Mouse (Mus musculus) left cerebral cortex, adult 8-10 months (tissue): ENCODE results near the gene Fam89b. TPM values are rescaled to one million over a fixed set of nuclear protein-coding genes. Genes with fewer than 3 reads are reported as not detected.

Experiments
- DNase-seq, 2 experiments: peaks; one replicate each; pipeline ENCODE4 v3.0.0; 2022; ENCODE audit warnings: low spot score in 2 of 2
- total RNA-seq, 4 experiments: library from RNA; stranded (reverse); gene quantifications; 2 replicates each; pipeline ENCODE4 v1.2.4; 2022

Gene Fam89b
- total RNA-seq, 4 experiments from 2014 or later: 24.9 to 30.9 (median 26.1) TPM

GRCm38 (mm10) chr19:5740320-5741317 is 11.2 kb upstream of the Fam89b start, which contains the start of gene Ltbp3:
Gene Ltbp3 (plus strand): TSS chr19:5740904.
- DNase-seq: no peak

GRCm38 (mm10) chr19:5739446-5739845 is 10.0 kb upstream of the Fam89b start:
- DNase-seq: no peak

- DNase-seq: no peak
These were observed 4.9 kb upstream of the Fam89b start for GRCm38 (mm10) chr19:5734325-5734724.

- peak; percentile 82 to 91 for DNase-seq
These were observed 2.0 kb upstream of the Fam89b start for GRCm38 (mm10) chr19:5731264-5731978.

GRCm38 (mm10) chr19:5730314-5731186 is 1.1 kb upstream of the Fam89b start:
- no peak for DNase-seq

- no peak for DNase-seq
These were observed 616 bp downstream of the Fam89b start for GRCm38 (mm10) chr19:5728631-5729443.

- DNase-seq: peak in 1 of 2 experiments; percentile 90
These were observed 1.8 kb downstream of the Fam89b start for GRCm38 (mm10) chr19:5727701-5728100.

GRCm38 (mm10) chr19:5726961-5727578 is 2.4 kb downstream of the Fam89b start:
- no peak for DNase-seq

GRCm38 (mm10) chr19:5725767-5726515 is 3.5 kb downstream of the Fam89b start, which contains the start of gene Ehbp1l1:
Gene Ehbp1l1 (minus strand): TSS chr19:5726317.
- DNase-seq: no peak

GRCm38 (mm10) chr19:5725029-5725707 is 4.3 kb downstream of the Fam89b start:
- DNase-seq: no peak

- no peak for DNase-seq
These were observed 4.9 kb downstream of the Fam89b start for GRCm38 (mm10) chr19:5724549-5724941.

- DNase-seq: no peak
These were observed 5.4 kb downstream of the Fam89b start for GRCm38 (mm10) chr19:5723934-5724548.

- DNase-seq: no peak
These were observed 6.5 kb downstream of the Fam89b start for GRCm38 (mm10) chr19:5722848-5723425.

- no peak for DNase-seq
These were observed 8.2 kb downstream of the Fam89b start for GRCm38 (mm10) chr19:5721233-5721632.

GRCm38 (mm10) chr19:5716955-5717354 is 12.5 kb downstream of the Fam89b start:
- no peak for DNase-seq

- no peak for DNase-seq
These were observed 13.4 kb downstream of the Fam89b start for GRCm38 (mm10) chr19:5715793-5716688.

- DNase-seq: no peak
These were observed 15.7 kb downstream of the Fam89b start for GRCm38 (mm10) chr19:5713730-5714129.
